Mouse (Mus musculus): ENCODE data around the gene Svbp. TPM values are rescaled to one million over a fixed set of nuclear protein-coding genes. Genes with fewer than 3 reads are reported as not detected.

Svbp gene
- polyA plus RNA-seq (2014; fragmentation: Nextera tagmentation; extraction: Ambion mirVana), result 150 and 164 TPM in 2 replicates

DNA sequence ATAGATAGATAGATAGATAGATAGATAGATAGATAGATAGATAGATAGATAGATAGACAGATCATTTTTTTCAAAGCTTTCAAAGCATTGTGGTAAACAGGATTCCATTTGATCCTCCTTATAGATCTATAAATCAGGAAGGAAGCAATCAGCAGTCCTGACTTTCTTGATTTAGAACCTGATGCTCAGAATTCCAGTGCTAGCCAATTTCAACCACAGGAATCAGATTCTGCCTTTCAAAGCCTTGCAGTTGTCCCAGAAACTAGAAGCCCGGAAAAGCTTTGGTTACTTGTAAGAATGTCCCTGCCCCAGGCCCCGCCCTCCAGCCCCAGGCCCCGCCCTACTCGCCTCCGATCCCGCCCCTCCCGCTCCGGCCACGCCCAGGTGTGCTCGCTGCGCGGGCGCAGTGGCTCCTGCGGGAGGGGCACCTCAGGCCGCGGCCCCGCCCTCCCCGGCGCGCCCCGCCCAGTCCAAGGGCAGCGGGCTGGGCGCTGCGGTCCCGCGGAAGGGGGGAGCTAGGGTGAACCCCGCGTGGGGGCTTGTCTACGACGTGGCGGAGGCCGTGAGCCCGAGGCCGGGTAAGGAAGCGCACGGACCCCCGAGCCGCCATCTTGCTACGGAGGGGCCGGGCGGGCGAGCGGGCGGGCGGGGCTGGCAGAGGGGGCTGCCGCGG lies at the start of gene Svbp:
Svbp (plus strand) TSS at position 398 of the 673 bp plus-strand sequence.
- H3K27ac ChIP-seq (replicated peaks; ENCODE audit: low read depth, low read length), result no peak within 1 kb of the TSS
- no peaks in the 10 kb centered on the region for H3K36me3 ChIP-seq (ENCODE audit: control insufficient read depth, insufficient read depth, low read length)
- H3K4me3 ChIP-seq (ENCODE audit: low read depth, low read length), result peak within 1 kb of the TSS; percentile 59
- no peaks in the 10 kb centered on the region for H3K27me3 ChIP-seq (ENCODE audit: control insufficient read depth, insufficient read depth, low read length)
- H3K9ac ChIP-seq (ENCODE audit: low read length), result peak within 1 kb of the TSS; percentile 75
- peak within 1 kb of the TSS; percentile 54 for H3K4me2 ChIP-seq (ENCODE audit: low read depth, severe bottlenecking)
- H3K9me3 ChIP-seq (ENCODE audit: control insufficient read depth, low read length), result no peaks in the 10 kb centered on the region
- DNase-seq (ENCODE audit: low spot score) (peak; percentile 95), ATAC-seq (ENCODE audit: insufficient number of reproducible peaks, low FRiP score, low TSS enrichment, low read depth) (peak; percentile 93)
- WGBS, result under 1% methylated on average over 41 of the region's 47 CpGs
- H3K4me1 ChIP-seq (ENCODE audit: control insufficient read depth, insufficient read depth, low read length), result 0 out of 2 replicates have a peak, but pooled peaks cover 2% of the 10 kb centered on the region

DNA sequence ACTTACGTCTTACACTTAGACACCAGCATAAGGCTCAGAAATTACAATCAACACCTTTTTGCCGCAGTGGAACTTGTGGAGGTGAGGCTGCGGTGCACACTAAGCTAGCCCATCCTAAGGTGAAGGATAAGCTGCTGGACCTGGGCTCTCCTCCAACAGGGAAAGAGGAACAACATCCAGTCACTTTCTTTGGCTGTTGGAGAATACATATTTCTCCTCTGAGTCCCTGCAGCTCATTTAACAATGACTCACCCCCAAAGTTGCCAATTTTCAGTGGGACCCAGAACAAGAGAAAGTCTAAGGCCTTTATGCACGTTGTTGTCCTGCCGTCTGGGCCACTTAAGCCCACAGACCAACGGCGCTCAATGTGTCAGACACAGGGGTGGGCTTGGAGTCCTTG lies 48.3 kb upstream of the Svbp start:
- DNase-seq (ENCODE audit: low spot score), result no peak
- ATAC-seq (ENCODE audit: insufficient number of reproducible peaks, low FRiP score, low TSS enrichment, low read depth), result no peak
- Histone ChIP-seq H3K9ac (ENCODE audit: low read length) (no peak overlapping the region), H3K4me2 (ENCODE audit: low read depth, severe bottlenecking) (no peak overlapping the region), H3K4me1 (ENCODE audit: control insufficient read depth, insufficient read depth, low read length) (0 out of 2 replicates have a peak, but pooled peaks cover 3% of the 10 kb centered on the region), H3K27me3 (ENCODE audit: control insufficient read depth, insufficient read depth, low read length) (no peaks in the 10 kb centered on the region), H3K27ac (replicated peaks; ENCODE audit: low read depth, low read length) (no peak overlapping the region), H3K9me3 (ENCODE audit: control insufficient read depth, low read length) (no peaks in the 10 kb centered on the region; the same call in 1 of the 2 replicates), H3K4me3 (ENCODE audit: low read depth, low read length) (no peak overlapping the region), H3K36me3 (ENCODE audit: control insufficient read depth, insufficient read depth, low read length) (no peaks in the 10 kb centered on the region)
- 85% methylated on average over 7 of the region's 7 CpGs for WGBS

DNA sequence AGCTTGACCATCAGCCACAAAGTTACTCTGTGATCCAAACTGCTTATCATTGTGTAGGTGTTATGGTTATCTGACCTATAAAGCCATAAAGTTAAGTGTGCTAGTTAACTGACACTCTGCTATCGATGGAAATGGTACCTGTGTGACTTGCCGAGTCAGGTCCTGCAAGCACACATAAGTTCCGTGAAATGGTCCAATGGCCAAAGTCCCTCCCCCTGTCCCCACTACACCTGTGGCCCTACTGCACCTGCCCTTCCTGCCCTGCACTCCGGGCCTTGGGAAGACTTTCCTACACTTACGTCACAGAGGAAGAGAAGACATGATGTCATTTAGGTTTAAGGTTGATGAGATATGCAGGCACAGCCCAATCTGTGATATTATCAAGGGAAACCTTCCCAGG lies 47.8 kb upstream of the Svbp start:
- H3K27ac ChIP-seq (replicated peaks; ENCODE audit: low read depth, low read length), result no peak overlapping the region
- H3K9me3 ChIP-seq (ENCODE audit: control insufficient read depth, low read length), result no peaks in the 10 kb centered on the region; the same call in 1 of the 2 replicates
- ATAC-seq (ENCODE audit: insufficient number of reproducible peaks, low FRiP score, low TSS enrichment, low read depth) (no peak), DNase-seq (ENCODE audit: low spot score) (no peak)
- WGBS, result 87% methylated on average over 5 of the region's 5 CpGs
- H3K4me2 ChIP-seq (ENCODE audit: low read depth, severe bottlenecking), result no peak overlapping the region
- no peak overlapping the region for H3K4me3 ChIP-seq (ENCODE audit: low read depth, low read length)
- H3K36me3 ChIP-seq (ENCODE audit: control insufficient read depth, insufficient read depth, low read length), result no peaks in the 10 kb centered on the region
- H3K9ac ChIP-seq (ENCODE audit: low read length), result no peak overlapping the region
- H3K27me3 ChIP-seq (ENCODE audit: control insufficient read depth, insufficient read depth, low read length), result no peaks in the 10 kb centered on the region
- 0 out of 2 replicates have a peak, but pooled peaks cover 3% of the 10 kb centered on the region for H3K4me1 ChIP-seq (ENCODE audit: control insufficient read depth, insufficient read depth, low read length)

DNA sequence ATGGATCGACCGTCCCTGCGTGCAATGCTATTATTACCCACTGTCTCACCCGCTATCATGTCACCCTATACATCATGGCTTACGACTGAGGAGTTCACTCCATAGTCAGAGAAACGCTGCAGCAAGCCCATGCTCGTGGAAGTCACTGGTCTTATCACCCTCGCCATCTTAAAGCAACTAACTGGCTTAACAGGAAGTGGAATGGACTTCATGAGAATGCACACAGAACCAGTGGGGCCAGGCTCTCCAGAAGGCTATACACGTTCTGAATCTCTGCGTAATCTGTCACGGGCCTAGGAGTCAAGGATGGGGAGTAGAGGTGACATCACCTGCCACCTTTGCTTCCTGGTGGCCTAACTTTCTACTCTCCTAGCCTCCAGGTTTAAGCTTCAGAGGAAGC lies 46.4 kb upstream of the Svbp start:
- Histone ChIP-seq H3K4me2 (ENCODE audit: low read depth, severe bottlenecking) (no peak overlapping the region), H3K27me3 (ENCODE audit: control insufficient read depth, insufficient read depth, low read length) (no peaks in the 10 kb centered on the region), H3K27ac (replicated peaks; ENCODE audit: low read depth, low read length) (no peak overlapping the region), H3K9ac (ENCODE audit: low read length) (no peak overlapping the region), H3K4me3 (ENCODE audit: low read depth, low read length) (no peak overlapping the region), H3K9me3 (ENCODE audit: control insufficient read depth, low read length) (no peaks in the 10 kb centered on the region; the same call in 1 of the 2 replicates), H3K36me3 (ENCODE audit: control insufficient read depth, insufficient read depth, low read length) (no peaks in the 10 kb centered on the region), H3K4me1 (ENCODE audit: control insufficient read depth, insufficient read depth, low read length) (no peaks in the 10 kb centered on the region)
- no peak for ATAC-seq (ENCODE audit: insufficient number of reproducible peaks, low FRiP score, low TSS enrichment, low read depth)
- no peak for DNase-seq (ENCODE audit: low spot score)
- 85% methylated on average over 11 of the region's 11 CpGs for WGBS

DNA sequence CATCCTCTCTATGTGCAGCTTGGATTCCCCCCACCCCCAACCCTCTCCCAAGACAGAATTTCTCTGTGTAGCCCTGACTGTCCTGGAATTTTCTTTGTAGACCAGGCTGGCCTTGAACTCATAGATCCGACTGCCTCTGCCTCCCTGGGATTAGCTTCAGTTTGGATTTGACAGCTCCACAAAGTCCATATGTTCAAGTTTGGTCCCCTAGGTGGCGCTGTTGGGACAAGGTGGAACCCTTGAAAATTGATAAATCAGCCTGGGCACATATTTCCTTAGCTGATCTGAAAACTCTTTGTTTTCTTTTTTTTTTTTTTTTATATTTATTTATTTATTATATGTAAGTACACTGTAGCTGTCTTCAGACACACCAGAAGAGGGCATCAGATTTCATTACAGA lies 37.9 kb upstream of the Svbp start:
- no peak overlapping the region for H3K4me3 ChIP-seq (ENCODE audit: low read depth, low read length)
- ATAC-seq (ENCODE audit: insufficient number of reproducible peaks, low FRiP score, low TSS enrichment, low read depth) (no peak), DNase-seq (ENCODE audit: low spot score) (peak; percentile 69)
- H3K27me3 ChIP-seq (ENCODE audit: control insufficient read depth, insufficient read depth, low read length), result no peaks in the 10 kb centered on the region
- H3K9ac ChIP-seq (ENCODE audit: low read length), result no peak overlapping the region
- H3K4me2 ChIP-seq (ENCODE audit: low read depth, severe bottlenecking), result no peak overlapping the region
- H3K27ac ChIP-seq (replicated peaks; ENCODE audit: low read depth, low read length), result no peak overlapping the region
- WGBS, result 42% methylated on average over 2 of the region's 2 CpGs
- H3K36me3 ChIP-seq (ENCODE audit: control insufficient read depth, insufficient read depth, low read length), result no peaks in the 10 kb centered on the region
- H3K4me1 ChIP-seq (ENCODE audit: control insufficient read depth, insufficient read depth, low read length), result no peaks in the 10 kb centered on the region
- H3K9me3 ChIP-seq (ENCODE audit: control insufficient read depth, low read length), result no peaks in the 10 kb centered on the region

DNA sequence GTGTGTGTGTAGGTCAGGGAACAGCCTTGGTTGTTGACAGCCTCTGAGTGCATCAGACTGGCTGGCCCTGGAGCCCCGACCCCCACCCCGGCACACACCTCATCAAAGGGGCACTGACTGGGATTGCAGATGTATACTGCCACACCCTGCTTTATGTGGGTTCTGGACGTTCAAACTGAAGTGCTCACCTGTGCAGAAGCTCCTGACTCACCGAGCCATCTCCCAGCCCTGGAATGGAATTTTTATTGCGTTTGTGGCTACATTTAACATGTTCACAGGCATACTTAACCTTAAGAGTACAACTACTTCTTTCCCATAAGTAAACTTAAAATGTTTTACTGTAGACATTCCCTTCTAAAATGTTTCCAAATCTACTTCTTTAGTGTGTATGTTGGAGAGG lies 37.2 kb upstream of the Svbp start:
- no peaks in the 10 kb centered on the region for H3K9me3 ChIP-seq (ENCODE audit: control insufficient read depth, low read length)
- no peak for ATAC-seq (ENCODE audit: insufficient number of reproducible peaks, low FRiP score, low TSS enrichment, low read depth)

DNA sequence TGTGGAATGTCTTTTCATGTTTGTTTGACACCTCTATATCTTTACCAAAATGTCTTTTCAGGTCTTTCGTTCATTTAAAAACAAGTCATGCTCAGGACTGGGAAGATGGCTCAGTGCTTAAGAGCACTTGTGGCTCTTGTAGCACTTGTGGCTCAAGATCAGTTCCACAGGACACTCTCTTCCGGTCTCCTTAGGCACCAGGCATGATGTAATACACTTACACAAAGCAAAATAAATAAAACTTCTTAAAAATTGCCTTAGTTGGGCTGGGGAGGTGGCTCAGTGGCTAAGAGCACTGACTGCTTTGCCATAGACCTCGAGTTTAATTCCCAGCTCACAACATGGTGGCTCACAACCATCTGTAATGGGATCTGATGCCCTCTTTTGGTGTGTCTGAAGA lies 33.7 kb upstream of the Svbp start:
- 82% methylated on average over 3 of the region's 3 CpGs for WGBS
- Histone ChIP-seq H3K4me3 (ENCODE audit: low read depth, low read length) (no peak overlapping the region), H3K27me3 (ENCODE audit: control insufficient read depth, insufficient read depth, low read length) (no peaks in the 10 kb centered on the region), H3K9me3 (ENCODE audit: control insufficient read depth, low read length) (no peaks in the 10 kb centered on the region), H3K4me2 (ENCODE audit: low read depth, severe bottlenecking) (no peak overlapping the region), H3K9ac (ENCODE audit: low read length) (no peak overlapping the region), H3K36me3 (ENCODE audit: control insufficient read depth, insufficient read depth, low read length) (no peaks in the 10 kb centered on the region), H3K4me1 (ENCODE audit: control insufficient read depth, insufficient read depth, low read length) (no peaks in the 10 kb centered on the region), H3K27ac (replicated peaks; ENCODE audit: low read depth, low read length) (no peak overlapping the region)
- no peak for DNase-seq (ENCODE audit: low spot score)
- no peak for ATAC-seq (ENCODE audit: insufficient number of reproducible peaks, low FRiP score, low TSS enrichment, low read depth)

More for the DNA sequence above, 37.2 kb upstream of the Svbp start:
- no peaks in the 10 kb centered on the region for H3K4me1 ChIP-seq (ENCODE audit: control insufficient read depth, insufficient read depth, low read length)
- H3K27me3 ChIP-seq (ENCODE audit: control insufficient read depth, insufficient read depth, low read length), result no peaks in the 10 kb centered on the region
- WGBS, result 78% methylated on average over 5 of the region's 5 CpGs
- H3K4me2 ChIP-seq (ENCODE audit: low read depth, severe bottlenecking), result no peak overlapping the region
- H3K9ac ChIP-seq (ENCODE audit: low read length), result no peak overlapping the region
- DNase-seq (ENCODE audit: low spot score), result no peak
- H3K36me3 ChIP-seq (ENCODE audit: control insufficient read depth, insufficient read depth, low read length), result no peaks in the 10 kb centered on the region
- H3K4me3 ChIP-seq (ENCODE audit: low read depth, low read length), result no peak overlapping the region
- no peak overlapping the region for H3K27ac ChIP-seq (replicated peaks; ENCODE audit: low read depth, low read length)

DNA sequence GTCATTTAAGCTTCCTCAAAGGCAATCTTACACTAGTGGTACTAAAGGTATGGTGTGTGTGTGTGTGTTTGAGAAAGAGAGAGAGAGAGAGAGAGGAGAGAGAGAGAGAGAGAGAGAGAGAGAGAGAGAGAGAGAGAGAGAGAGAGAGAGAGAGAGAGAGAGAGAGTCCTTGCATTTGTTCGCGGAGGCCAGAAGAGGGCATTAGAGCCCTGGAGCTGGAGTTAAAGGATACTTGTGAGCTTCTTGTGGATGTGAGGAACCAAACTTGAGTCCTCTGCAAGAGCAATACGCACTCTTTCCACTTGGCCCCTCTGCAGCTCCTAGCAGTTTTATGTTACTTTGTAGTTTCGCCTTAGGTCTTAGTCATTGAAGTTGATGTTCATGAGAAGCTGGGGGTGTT lies 32.1 kb upstream of the Svbp start:
- Histone ChIP-seq H3K9me3 (ENCODE audit: control insufficient read depth, low read length) (no peaks in the 10 kb centered on the region), H3K4me1 (ENCODE audit: control insufficient read depth, insufficient read depth, low read length) (no peaks in the 10 kb centered on the region), H3K4me2 (ENCODE audit: low read depth, severe bottlenecking) (no peak overlapping the region), H3K36me3 (ENCODE audit: control insufficient read depth, insufficient read depth, low read length) (no peaks in the 10 kb centered on the region), H3K4me3 (ENCODE audit: low read depth, low read length) (no peak overlapping the region), H3K27me3 (ENCODE audit: control insufficient read depth, insufficient read depth, low read length) (no peaks in the 10 kb centered on the region), H3K27ac (replicated peaks; ENCODE audit: low read depth, low read length) (no peak overlapping the region), H3K9ac (ENCODE audit: low read length) (no peak overlapping the region)
- ATAC-seq (ENCODE audit: insufficient number of reproducible peaks, low FRiP score, low TSS enrichment, low read depth) (no peak), DNase-seq (ENCODE audit: low spot score) (no peak)
- WGBS, result 65% methylated on average over 4 of the region's 4 CpGs

DNA sequence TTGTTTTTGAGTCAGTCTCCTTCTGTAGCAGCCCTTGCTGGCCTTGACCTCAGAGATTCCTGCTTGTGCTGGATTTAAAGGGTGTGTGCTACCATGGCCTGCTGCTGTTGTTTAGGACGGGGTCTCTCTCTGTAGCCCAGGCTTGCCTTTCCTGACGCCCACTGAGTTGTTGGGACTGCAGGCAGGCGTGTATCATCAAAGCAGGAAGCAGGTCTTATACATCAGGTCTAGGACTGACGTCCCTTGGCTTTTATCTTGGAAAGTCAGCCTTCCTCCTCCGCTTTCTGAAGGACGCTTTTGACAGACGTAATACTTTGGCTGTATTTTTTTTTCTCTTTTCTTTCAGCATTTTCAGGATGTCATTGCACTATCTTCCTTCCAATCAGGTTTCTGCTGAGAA lies 29.2 kb upstream of the Svbp start:
- WGBS, result 79% methylated on average over 7 of the region's 7 CpGs
- no peak for DNase-seq (ENCODE audit: low spot score)

More for the DNA sequence above, 29.2 kb upstream of the Svbp start:
- no peak for ATAC-seq (ENCODE audit: insufficient number of reproducible peaks, low FRiP score, low TSS enrichment, low read depth)
- Histone ChIP-seq H3K36me3 (ENCODE audit: control insufficient read depth, insufficient read depth, low read length) (peaks cover 9% of the 10 kb centered on the region; the same call in 1 of the 2 replicates), H3K9ac (ENCODE audit: low read length) (no peak overlapping the region), H3K9me3 (ENCODE audit: control insufficient read depth, low read length) (no peaks in the 10 kb centered on the region), H3K4me2 (ENCODE audit: low read depth, severe bottlenecking) (no peak overlapping the region), H3K4me1 (ENCODE audit: control insufficient read depth, insufficient read depth, low read length) (no peaks in the 10 kb centered on the region), H3K27ac (replicated peaks; ENCODE audit: low read depth, low read length) (no peak overlapping the region), H3K4me3 (ENCODE audit: low read depth, low read length) (no peak overlapping the region), H3K27me3 (ENCODE audit: control insufficient read depth, insufficient read depth, low read length) (no peaks in the 10 kb centered on the region)

All from limb, embryonic 11.5 days (tissue).